Mouse (Mus musculus): Measurements from ENCODE around the gene Cc2d2b. TPM values are rescaled to one million over a fixed set of nuclear protein-coding genes. Genes with fewer than 3 reads are reported as not detected.

The Cc2d2b gene
- polyA plus RNA-seq, 1 experiment from 2014 or later = 0.19 TPM

DNA sequence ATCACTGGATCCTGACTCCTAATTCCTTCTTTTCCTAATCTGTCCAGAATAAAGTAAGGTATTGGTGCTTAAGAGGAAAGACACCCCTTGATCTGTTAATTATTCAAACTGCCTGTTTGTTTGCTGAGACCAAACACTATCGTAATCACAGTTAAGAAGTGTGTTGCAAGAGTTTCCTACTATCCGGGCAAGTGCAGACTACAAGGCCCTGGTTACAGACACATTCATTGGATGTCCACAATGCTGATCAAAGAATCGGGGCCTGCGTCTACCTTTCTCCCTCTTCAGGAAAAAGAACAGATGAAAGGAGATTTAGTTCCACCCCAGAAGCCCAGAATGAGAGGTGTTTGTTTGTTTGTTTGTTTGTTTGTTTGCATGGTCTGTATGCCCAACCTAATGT, 20.3 kb upstream of the Cc2d2b start:
- H3K4me1 ChIP-seq = 0 out of 2 replicates have a peak, but pooled peaks cover 12% of the 10 kb centered on the region
- ATAC-seq (replicated peaks; ENCODE audit: low FRiP score) = no peak
- H3K36me3 ChIP-seq = no peaks in the 10 kb centered on the region
- no peaks in the 10 kb centered on the region for H3K9me3 ChIP-seq (replicated peaks)
- H3K4me3 ChIP-seq (replicated peaks) = no peak overlapping the region
- no peak overlapping the region for H3K27ac ChIP-seq
- 82% methylated on average over 4 of the region's 4 CpGs for WGBS
- H3K4me2 ChIP-seq = no peak overlapping the region
- H3K27me3 ChIP-seq = no peaks in the 10 kb centered on the region
- H3K9ac ChIP-seq = no peak overlapping the region

DNA sequence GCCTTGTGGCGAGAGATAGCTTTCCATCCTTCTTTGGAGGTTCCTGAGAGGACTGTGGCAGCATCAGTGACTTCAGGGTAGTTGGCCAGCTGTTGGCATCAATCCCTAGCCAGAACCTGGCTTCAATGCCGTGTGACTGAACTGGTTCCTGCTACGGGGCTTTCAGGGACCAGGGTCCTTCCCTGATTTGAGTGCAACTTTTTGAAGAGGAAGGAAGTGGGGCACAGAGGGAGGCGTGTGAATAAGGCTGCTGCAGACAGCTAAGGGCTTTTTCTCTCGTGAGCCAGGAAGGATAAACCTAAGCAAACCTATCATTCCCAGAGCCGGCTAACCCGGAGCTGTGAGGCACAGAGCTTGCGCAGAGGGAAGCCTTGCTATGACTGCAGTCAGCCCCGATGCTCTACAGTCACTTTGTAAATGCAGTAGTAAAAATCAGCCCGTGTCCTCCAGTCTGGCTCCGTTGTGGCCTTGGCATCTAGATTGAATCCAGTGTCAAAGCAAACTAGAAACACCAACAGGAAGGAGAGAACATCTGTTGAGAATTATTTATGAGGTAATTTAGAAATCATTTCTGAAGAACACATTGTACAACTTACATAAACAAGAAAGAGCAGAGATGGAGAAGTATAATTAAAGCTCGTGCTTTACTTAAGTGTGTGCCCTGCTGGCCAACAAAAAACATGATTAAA, 19.7 kb upstream of the Cc2d2b start:
- H3K27me3 ChIP-seq = no peaks in the 10 kb centered on the region
- 52% methylated on average over 12 of the region's 12 CpGs for WGBS
- ATAC-seq (replicated peaks; ENCODE audit: low FRiP score) = no peak

DNA sequence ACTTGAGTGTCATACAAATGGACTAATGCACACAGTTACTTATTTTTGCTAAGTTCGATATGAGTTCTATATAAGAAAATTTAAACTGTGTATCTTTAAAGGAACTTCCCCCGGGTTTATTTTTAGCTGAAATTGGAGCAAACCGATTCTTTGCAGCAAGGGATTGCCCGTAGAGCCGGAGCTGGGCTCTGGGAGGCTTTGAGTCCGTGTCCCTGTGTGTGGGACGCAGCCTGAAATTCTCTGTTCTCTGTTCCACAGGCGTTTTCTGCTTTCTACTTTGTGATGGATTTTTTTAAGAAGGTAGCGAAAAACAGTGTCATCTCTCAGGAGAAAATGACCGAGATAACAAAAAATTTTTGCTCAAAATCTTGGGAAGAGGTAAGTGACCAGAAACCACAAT, 15.1 kb upstream of the Cc2d2b start:
- Histone ChIP-seq H3K27ac (no peak overlapping the region), H3K9me3 (replicated peaks) (no peaks in the 10 kb centered on the region), H3K4me1 (peaks cover 13% of the 10 kb centered on the region; the same call in 1 of the 2 replicates), H3K9ac (no peak overlapping the region), H3K4me2 (no peak overlapping the region), H3K27me3 (no peaks in the 10 kb centered on the region), H3K4me3 (replicated peaks) (no peak overlapping the region), H3K36me3 (no peaks in the 10 kb centered on the region)
- no peak for ATAC-seq (replicated peaks; ENCODE audit: low FRiP score)
- WGBS = 71% methylated on average over 10 of the region's 10 CpGs

More for the DNA sequence above, 19.7 kb upstream of the Cc2d2b start:
- H3K4me2 ChIP-seq = no peak overlapping the region
- H3K4me3 ChIP-seq (replicated peaks) = no peak overlapping the region
- no peaks in the 10 kb centered on the region for H3K36me3 ChIP-seq
- H3K4me1 ChIP-seq = 0 out of 2 replicates have a peak, but pooled peaks cover 8% of the 10 kb centered on the region
- no peaks in the 10 kb centered on the region for H3K9me3 ChIP-seq (replicated peaks)
- no peak overlapping the region for H3K9ac ChIP-seq
- no peak overlapping the region for H3K27ac ChIP-seq

DNA sequence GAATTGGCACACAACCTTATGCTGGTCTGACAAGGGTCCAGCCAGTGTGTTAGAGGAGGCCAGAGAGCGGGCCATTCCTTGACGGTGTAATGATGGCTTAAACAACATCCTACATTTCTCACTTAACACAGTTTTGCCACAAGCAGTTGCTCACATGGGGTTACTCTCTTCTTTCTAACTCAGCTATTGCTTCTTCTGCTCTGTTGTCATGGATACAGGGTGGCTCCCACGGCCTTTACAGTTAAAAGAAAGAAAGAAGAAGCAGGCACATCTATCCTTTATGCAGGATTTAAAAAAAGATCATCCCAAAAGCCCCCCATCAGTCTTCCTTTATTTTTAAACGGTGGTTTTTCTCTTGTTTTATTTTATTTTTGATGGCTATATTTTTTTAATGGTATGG, 14.7 kb upstream of the Cc2d2b start:
- Histone ChIP-seq H3K9me3 (replicated peaks) (no peaks in the 10 kb centered on the region), H3K36me3 (no peaks in the 10 kb centered on the region), H3K27ac (no peak overlapping the region), H3K4me1 (peaks cover 9% of the 10 kb centered on the region; the same call in 1 of the 2 replicates), H3K9ac (no peak overlapping the region), H3K4me2 (no peak overlapping the region), H3K4me3 (replicated peaks) (no peak overlapping the region), H3K27me3 (no peaks in the 10 kb centered on the region)
- ATAC-seq (replicated peaks; ENCODE audit: low FRiP score) = no peak
- 69% methylated on average over 4 of the region's 4 CpGs for WGBS

DNA sequence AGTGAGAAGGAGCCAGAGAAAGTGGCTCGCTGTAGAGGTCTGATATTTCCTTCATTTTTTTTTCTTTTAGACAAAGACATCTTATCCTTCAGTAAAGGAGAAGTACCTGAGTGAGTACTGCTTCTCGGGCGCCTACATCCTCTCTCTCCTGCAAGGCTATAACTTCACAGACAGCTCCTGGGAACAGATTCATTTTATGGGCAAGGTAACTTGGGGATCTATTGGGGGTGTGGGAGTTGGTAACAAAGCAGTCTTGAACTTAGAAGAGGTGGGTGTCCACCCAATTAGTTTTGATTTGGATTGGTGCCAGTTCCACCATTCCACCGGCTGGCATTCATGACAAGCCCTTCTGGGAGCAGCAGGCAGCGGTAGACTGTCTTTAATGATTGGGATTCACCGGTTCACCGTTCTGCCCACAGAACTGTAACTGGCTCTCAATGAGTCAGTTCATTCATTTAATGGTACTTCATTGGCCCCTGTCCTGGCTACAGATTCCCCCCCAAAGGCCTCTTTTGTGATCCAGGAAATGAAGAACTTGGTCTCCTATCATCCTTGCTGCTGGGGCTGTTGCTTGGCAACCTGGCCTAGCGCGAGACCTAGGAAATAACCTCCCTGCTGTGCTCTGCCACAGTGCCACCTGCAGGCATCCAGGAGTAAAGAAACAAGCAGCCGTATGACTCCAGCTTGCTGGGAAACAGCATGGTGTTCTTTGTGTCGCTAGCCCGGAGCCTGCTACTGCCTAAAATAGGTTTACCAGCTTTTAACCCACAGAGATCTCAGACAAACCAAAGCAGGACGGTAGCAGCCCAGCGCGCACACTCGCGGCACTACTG, 11.7 kb upstream of the Cc2d2b start:
- H3K4me3 ChIP-seq (replicated peaks) = peak overlapping the region; percentile 28; the same call in 1 of the 2 replicates
- no peak overlapping the region for H3K27ac ChIP-seq
- ATAC-seq (replicated peaks; ENCODE audit: low FRiP score) = peak; percentile 88
- no peaks in the 10 kb centered on the region for H3K9me3 ChIP-seq (replicated peaks)
- H3K9ac ChIP-seq = no peak overlapping the region
- 30% methylated on average over 17 of the region's 17 CpGs for WGBS
- peak overlapping the region; percentile 56 for H3K4me2 ChIP-seq
- H3K36me3 ChIP-seq = no peaks in the 10 kb centered on the region
- no peaks in the 10 kb centered on the region for H3K27me3 ChIP-seq
- peaks cover 7% of the 10 kb centered on the region; the same call in 1 of the 2 replicates for H3K4me1 ChIP-seq

DNA sequence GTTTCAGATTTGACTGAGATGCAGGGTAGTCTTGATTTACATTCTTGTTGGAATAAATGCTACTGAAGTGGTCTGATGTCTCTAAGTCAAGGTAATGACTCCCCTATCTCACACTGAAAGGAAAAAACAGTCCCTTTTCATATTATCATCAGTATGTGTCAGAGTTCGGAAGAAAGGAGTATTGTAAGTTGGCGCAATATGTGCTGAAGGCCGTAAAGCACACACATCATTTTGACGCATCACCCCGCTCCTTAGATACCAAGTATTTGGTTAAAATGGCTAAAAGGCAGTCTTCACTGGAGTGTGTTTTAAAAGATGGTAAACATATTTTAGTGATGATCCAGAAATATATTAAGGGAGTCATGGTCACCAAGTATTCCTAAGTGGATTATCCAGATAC, 10.9 kb upstream of the Cc2d2b start:
- Histone ChIP-seq H3K27me3 (no peaks in the 10 kb centered on the region), H3K4me3 (replicated peaks) (no peak overlapping the region), H3K9ac (no peak overlapping the region), H3K4me2 (peak overlapping the region; percentile 56), H3K9me3 (replicated peaks) (no peaks in the 10 kb centered on the region), H3K27ac (no peak overlapping the region), H3K36me3 (no peaks in the 10 kb centered on the region), H3K4me1 (peaks cover 7% of the 10 kb centered on the region; the same call in 1 of the 2 replicates)
- 81% methylated on average over 5 of the region's 5 CpGs for WGBS
- no peak for ATAC-seq (replicated peaks; ENCODE audit: low FRiP score)

DNA sequence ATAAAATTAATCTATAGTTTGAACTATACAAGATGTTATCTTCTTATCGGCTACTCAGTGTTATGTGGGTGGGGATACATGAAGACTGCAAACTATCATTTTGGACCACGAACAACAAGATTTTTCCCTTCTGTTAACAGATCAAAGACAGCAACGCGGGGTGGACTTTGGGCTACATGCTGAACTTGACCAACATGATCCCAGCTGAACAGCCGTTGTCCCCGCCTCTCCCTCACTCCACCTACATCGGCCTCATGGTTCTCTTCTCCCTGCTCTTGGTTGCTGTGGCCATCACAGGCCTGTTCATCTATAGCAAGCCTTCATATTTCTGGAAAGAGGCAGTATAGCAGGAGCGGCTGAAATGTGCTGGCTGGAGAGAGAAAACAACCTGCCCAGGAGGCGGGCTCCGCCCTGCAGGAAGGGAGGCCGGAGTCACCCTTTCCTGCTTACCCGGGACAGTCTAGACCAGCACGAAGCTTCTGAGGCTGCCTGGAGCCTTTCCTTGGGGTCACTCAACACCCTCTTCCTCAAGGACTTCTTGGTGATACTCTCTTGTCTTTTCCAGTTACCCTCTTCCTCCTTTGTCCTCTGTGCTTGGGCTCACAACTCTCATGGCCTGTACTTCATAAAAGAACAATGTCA, 9.7 kb upstream of the Cc2d2b start:
- no peak for ATAC-seq (replicated peaks; ENCODE audit: low FRiP score)
- no peak overlapping the region for H3K9ac ChIP-seq
- H3K27me3 ChIP-seq = no peaks in the 10 kb centered on the region
- H3K27ac ChIP-seq = no peak overlapping the region
- no peak overlapping the region for H3K4me3 ChIP-seq (replicated peaks)
- H3K9me3 ChIP-seq (replicated peaks) = no peaks in the 10 kb centered on the region
- WGBS = 84% methylated on average over 13 of the region's 13 CpGs
- no peaks in the 10 kb centered on the region for H3K36me3 ChIP-seq
- peaks cover 7% of the 10 kb centered on the region; the same call in 1 of the 2 replicates for H3K4me1 ChIP-seq
- H3K4me2 ChIP-seq = no peak overlapping the region

DNA sequence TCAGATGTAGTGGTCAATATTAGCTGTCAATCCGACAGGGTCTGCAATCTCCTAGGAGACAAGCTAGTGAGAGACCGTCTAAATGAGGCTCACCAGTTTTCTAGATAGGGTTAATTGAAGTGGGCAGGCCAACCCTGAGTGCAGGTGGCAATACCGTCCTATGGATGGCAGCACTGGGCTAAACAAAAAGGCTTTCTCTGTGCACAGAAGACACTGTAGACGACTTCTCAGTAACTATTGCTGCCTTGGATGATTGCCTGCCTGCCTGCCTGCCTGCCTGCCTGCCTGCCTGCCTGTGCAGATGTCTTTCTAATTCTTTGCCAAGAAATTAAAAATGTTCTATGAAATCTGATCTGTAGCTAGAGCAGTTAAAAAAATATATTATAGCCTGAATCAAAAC, 1.9 kb upstream of the Cc2d2b start:
- Histone ChIP-seq H3K4me2 (no peak overlapping the region), H3K27ac (no peak overlapping the region), H3K4me1 (no peaks in the 10 kb centered on the region), H3K36me3 (no peaks in the 10 kb centered on the region), H3K9me3 (replicated peaks) (no peaks in the 10 kb centered on the region), H3K4me3 (replicated peaks) (no peak overlapping the region), H3K9ac (no peak overlapping the region), H3K27me3 (no peaks in the 10 kb centered on the region)
- WGBS = 50% methylated on average over 4 of the region's 4 CpGs
- ATAC-seq (replicated peaks; ENCODE audit: low FRiP score) = no peak

DNA sequence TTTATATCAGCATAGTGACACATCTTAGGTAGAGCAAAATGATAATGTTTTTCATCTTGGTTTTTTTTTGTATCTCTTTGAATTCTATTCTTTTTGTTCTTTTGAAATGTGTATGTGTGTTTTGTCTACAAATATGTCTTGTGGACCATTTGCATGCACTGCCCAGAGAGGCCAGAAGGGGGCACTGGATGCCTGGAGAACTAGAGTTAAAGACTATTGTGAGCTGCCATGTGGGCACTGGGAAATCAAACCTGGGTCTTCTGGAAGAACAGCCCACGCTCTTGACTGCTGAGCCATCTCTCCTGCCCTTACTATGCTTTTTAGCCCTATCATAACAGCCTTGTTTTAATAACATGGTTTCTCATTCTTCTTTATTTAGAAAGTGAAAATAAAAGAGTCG, 5.8 kb downstream of the Cc2d2b start:
- WGBS = 83% methylated on average over 2 of the region's 2 CpGs
- H3K4me1 ChIP-seq = no peaks in the 10 kb centered on the region
- H3K27ac ChIP-seq = no peak overlapping the region
- H3K9ac ChIP-seq = no peak overlapping the region
- H3K27me3 ChIP-seq = no peaks in the 10 kb centered on the region
- H3K4me2 ChIP-seq = no peak overlapping the region
- ATAC-seq (replicated peaks; ENCODE audit: low FRiP score) = no peak
- H3K4me3 ChIP-seq (replicated peaks) = no peak overlapping the region
- no peaks in the 10 kb centered on the region for H3K9me3 ChIP-seq (replicated peaks)
- H3K36me3 ChIP-seq = no peaks in the 10 kb centered on the region

DNA sequence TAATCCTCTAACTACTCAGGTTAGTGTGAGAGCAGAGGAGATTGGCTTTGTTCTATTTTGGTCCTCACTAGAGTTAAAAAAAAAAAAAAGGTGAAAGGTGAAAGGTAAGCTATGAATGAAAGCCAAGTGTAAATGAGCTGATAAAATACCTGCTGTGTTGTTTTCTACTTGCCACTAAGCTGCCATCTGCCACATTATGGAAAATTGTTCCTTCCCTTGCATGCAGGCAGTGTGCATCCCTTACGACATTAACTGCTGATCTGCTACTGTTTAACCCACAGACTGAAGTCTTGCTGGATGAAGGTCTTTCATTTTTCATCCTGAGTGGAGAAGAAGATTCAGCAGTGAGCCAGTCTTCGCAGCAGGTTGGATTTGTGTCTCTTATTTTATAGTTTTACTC, 11.5 kb downstream of the Cc2d2b start:
- H3K9ac ChIP-seq = no peak overlapping the region
- no peak overlapping the region for H3K4me2 ChIP-seq
- no peak overlapping the region for H3K4me3 ChIP-seq (replicated peaks)
- H3K36me3 ChIP-seq = no peaks in the 10 kb centered on the region
- 72% methylated on average over 2 of the region's 2 CpGs for WGBS
- H3K9me3 ChIP-seq (replicated peaks) = no peaks in the 10 kb centered on the region
- H3K27ac ChIP-seq = no peak overlapping the region
- H3K27me3 ChIP-seq = 0 out of 2 replicates have a peak, but pooled peaks cover 12% of the 10 kb centered on the region
- no peak for ATAC-seq (replicated peaks; ENCODE audit: low FRiP score)
- H3K4me1 ChIP-seq = peaks cover 9% of the 10 kb centered on the region; the same call in 1 of the 2 replicates

DNA sequence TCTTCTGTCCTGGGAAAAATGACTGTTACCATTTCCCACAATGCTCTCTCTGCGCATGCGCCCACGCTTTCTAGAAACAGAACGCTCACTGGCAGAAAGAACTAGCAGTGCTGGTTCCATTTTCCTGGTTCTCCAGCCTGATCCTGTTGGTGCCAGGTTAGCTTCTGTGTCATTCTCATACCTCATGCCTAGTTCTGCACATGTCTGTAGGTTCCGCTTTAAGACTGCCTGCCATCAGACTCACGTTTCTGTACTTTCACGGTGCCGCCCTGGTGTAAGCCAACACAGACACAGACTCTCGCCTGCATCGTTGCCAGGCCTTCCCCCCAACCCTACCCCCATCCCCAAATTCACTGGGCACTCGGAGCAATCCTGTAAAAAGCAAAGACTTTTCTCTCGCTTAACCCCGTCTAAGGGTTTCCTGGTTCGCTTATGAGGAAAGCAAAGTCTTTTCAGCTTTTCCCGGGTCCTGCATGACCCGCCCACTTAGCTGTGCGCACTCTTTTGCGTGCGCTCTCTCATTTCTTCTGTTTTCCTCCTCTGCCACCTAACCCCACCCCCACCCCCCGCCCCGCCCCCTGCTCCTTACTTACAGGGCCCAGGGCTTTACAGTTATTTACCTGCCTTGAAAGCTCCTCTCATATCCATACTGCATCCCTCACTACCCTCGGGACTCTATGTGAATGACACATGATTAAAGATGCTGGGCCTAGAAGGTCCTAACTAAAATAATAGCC, 13.6 kb downstream of the Cc2d2b start:
- H3K4me3 ChIP-seq (replicated peaks) = peak overlapping the region; percentile 38
- ATAC-seq (replicated peaks; ENCODE audit: low FRiP score) = peak; percentile 36; the same call in 1 of the 2 replicates
- H3K9ac ChIP-seq = 0 out of 2 replicates have a peak overlapping the region, but pooled peaks have one; percentile 21
- H3K36me3 ChIP-seq = no peaks in the 10 kb centered on the region
- peak overlapping the region; percentile 60 for H3K4me2 ChIP-seq
- 0 out of 2 replicates have a peak, but pooled peaks cover 12% of the 10 kb centered on the region for H3K27me3 ChIP-seq
- no peaks in the 10 kb centered on the region for H3K9me3 ChIP-seq (replicated peaks)
- no peak overlapping the region for H3K27ac ChIP-seq
- WGBS = 28% methylated on average over 22 of the region's 22 CpGs
- H3K4me1 ChIP-seq = peaks cover 9% of the 10 kb centered on the region; the same call in 1 of the 2 replicates

Data from kidney, embryonic 15.5 days (tissue).